ENCODE assay signal across 25 mouse cellular contexts in genomic region chr8:81788498-81788897, GRCm38 (mm10).
"Had no signal": no experiment of that assay in that cellular context is flagged by ENCODE, and none has a peak within 500 bp of the region (broad histone marks: within the 10 kb centered on the region; RNA-seq: fewer than 3 reads in every experiment).

No protein-coding gene starts in this region.

- H3K9me3 ChIP-seq: heart, embryonic 13.5 days; heart, embryonic 15.5 days; hindbrain, embryonic 13.5 days; hindbrain, embryonic 15.5 days; intestine, embryonic 15.5 days; limb, embryonic 13.5 days; limb, embryonic 15.5 days; liver, embryonic 13.5 days; liver, embryonic 15.5 days had no signal

- DNase-seq: gastrocnemius, postnatal 14 days; gastrocnemius, postnatal 36 days; heart, adult 11 months; heart, adult 2 months; heart, postnatal 14 days; heart, postnatal 36 days; kidney, adult 18-20 months; kidney, adult 8-10 months; kidney, postnatal 14 days; kidney, postnatal 36 days; layer of hippocampus, adult 9-11 months; layer of hippocampus, postnatal 36 days; left cerebral cortex, postnatal 4 days; liver, embryonic 13.5 days had no signal

- ATAC-seq: hindbrain, postnatal 0 days; intestine, embryonic 15.5 days; intestine, postnatal 0 days had no signal

- H3K27ac ChIP-seq: heart, adult 2 months; heart, embryonic 13.5 days; heart, embryonic 15.5 days; hindbrain, embryonic 13.5 days; hindbrain, embryonic 15.5 days; hindbrain, postnatal 0 days; intestine, embryonic 15.5 days; limb, embryonic 13.5 days; limb, embryonic 15.5 days; liver, embryonic 13.5 days; liver, embryonic 15.5 days had no signal

- H3K27me3 ChIP-seq: heart, embryonic 13.5 days; heart, embryonic 15.5 days; hindbrain, embryonic 13.5 days; hindbrain, embryonic 15.5 days; intestine, embryonic 15.5 days; limb, embryonic 13.5 days; limb, embryonic 15.5 days; liver, embryonic 13.5 days; liver, embryonic 15.5 days had no signal

- H3K36me3 ChIP-seq: heart, embryonic 13.5 days; heart, embryonic 15.5 days; hindbrain, embryonic 13.5 days; hindbrain, embryonic 15.5 days; intestine, embryonic 15.5 days; limb, embryonic 13.5 days; limb, embryonic 15.5 days; liver, embryonic 13.5 days; liver, embryonic 15.5 days had no signal

- H3K4me3 ChIP-seq: heart, adult 2 months; heart, embryonic 13.5 days; heart, embryonic 15.5 days; hindbrain, embryonic 13.5 days; hindbrain, embryonic 15.5 days; intestine, embryonic 15.5 days; limb, embryonic 13.5 days; limb, embryonic 15.5 days; liver, embryonic 13.5 days; liver, embryonic 15.5 days had no signal

- H3K4me2 ChIP-seq: heart, embryonic 11.5 days; heart, embryonic 13.5 days; heart, embryonic 15.5 days; hindbrain, embryonic 13.5 days; hindbrain, embryonic 15.5 days; intestine, embryonic 15.5 days; limb, embryonic 13.5 days; limb, embryonic 15.5 days; liver, embryonic 13.5 days; liver, embryonic 15.5 days had no signal

- H3K9ac ChIP-seq: heart, embryonic 13.5 days; heart, embryonic 15.5 days; hindbrain, embryonic 13.5 days; hindbrain, embryonic 15.5 days; intestine, embryonic 15.5 days; limb, embryonic 13.5 days; limb, embryonic 15.5 days; liver, embryonic 13.5 days; liver, embryonic 15.5 days had no signal

- H3K4me1 ChIP-seq: hindbrain, embryonic 13.5 days; hindbrain, embryonic 15.5 days; intestine, embryonic 15.5 days; limb, embryonic 13.5 days; limb, embryonic 15.5 days; liver, embryonic 13.5 days; liver, embryonic 15.5 days had no signal
